In genomic region chr17:44367561-44367960, GRCm38 (mm10) we compare ENCODE assay signal across 20 mouse cellular contexts.
DNase-seq lines count a peak whose midpoint lies in the region; ATAC-seq and TF ChIP-seq lines count a peak whose summit lies in the region.
"Had no signal": no experiment of that assay in that cellular context is flagged by ENCODE, and none has a peak within 500 bp of the region (broad histone marks: within the 10 kb centered on the region; RNA-seq: fewer than 3 reads in every experiment).

No protein-coding gene starts in this region.

- no peaks in the 10 kb centered on the region for H3K9me3 ChIP-seq in kidney, embryonic 15.5 days (replicated peaks)
- peaks cover 5% of the 10 kb centered on the region; the same call in 1 of the 2 replicates for H3K9me3 ChIP-seq in kidney, embryonic 14.5 days (ENCODE audit: control insufficient read depth, low read length)
- H3K9me3 ChIP-seq: forebrain, embryonic 10.5 days; megakaryocyte, embryonic 14.5 days; midbrain, embryonic 15.5 days; neural tube, embryonic 15.5 days had no signal

- no peak overlapping the region for H3K4me3 ChIP-seq in kidney, embryonic 15.5 days (replicated peaks)
- no peak overlapping the region for H3K4me3 ChIP-seq in kidney, embryonic 14.5 days (ENCODE audit: low read length)
- H3K4me3 ChIP-seq: forebrain, embryonic 10.5 days; megakaryocyte, embryonic 14.5 days; midbrain, embryonic 15.5 days; neural tube, embryonic 15.5 days had no signal

- 16% methylated on average over 5 of the region's 5 CpGs for WGBS in kidney, embryonic 15.5 days
- 22% methylated on average over 5 of the region's 5 CpGs for WGBS in kidney, embryonic 14.5 days

- 0 out of 2 replicates have a peak, but pooled peaks cover 2% of the 10 kb centered on the region for H3K27me3 ChIP-seq in kidney, embryonic 15.5 days
- no peaks in the 10 kb centered on the region for H3K27me3 ChIP-seq in kidney, embryonic 14.5 days (ENCODE audit: control insufficient read depth, insufficient read depth, low read length)
- H3K27me3 ChIP-seq: megakaryocyte, embryonic 14.5 days; midbrain, embryonic 15.5 days; neural tube, embryonic 15.5 days had no signal

- DNase-seq in cerebellum, postnatal 10 days = peak; percentile 73 to 91
- DNase-seq in cerebellum, adult 9-11 months = no peak
- DNase-seq in gastrocnemius, postnatal 10 days = peak; percentile 8
- no peak for DNase-seq in gastrocnemius, adult 8-10 months (ENCODE audit: low spot score in 2 of 2)
- peak; percentile 11 for DNase-seq in brain, embryonic 14.5 days (ENCODE audit: low read depth)
- no peak for DNase-seq in layer of hippocampus, adult 11-12 months (ENCODE audit: low spot score)
- DNase-seq: adrenal gland, adult 2 months; forebrain, postnatal 0 days; heart, postnatal 10 days; liver, postnatal 0 days; lung, postnatal 14 days had no signal

- no peak for TF ChIP-seq CTCF in brain, embryonic 14.5 days (IDR thresholded peaks at IDR 0.05; ENCODE audit: borderline replicate concordance, extremely low read depth, insufficient read depth, insufficient read length)

- ATAC-seq in kidney, embryonic 15.5 days (replicated peaks; ENCODE audit: low FRiP score) = peak; percentile 49; the same call in 1 of the 2 replicates
- ATAC-seq in kidney, embryonic 14.5 days (ENCODE audit: low FRiP score, low TSS enrichment) = no peak
- ATAC-seq: forebrain, postnatal 0 days; hindbrain, embryonic 16.5 days; intestine, postnatal 0 days; liver, postnatal 0 days; midbrain, embryonic 15.5 days had no signal

- no peak for TF ChIP-seq POLR2A in brain, embryonic 14.5 days (IDR thresholded peaks at IDR 0.05; ENCODE audit: borderline replicate concordance, extremely low read depth, insufficient read depth, insufficient read length, poor library complexity, severe bottlenecking)

- H3K4me1 ChIP-seq in kidney, embryonic 15.5 days = peaks cover 27% of the 10 kb centered on the region
- H3K4me1 ChIP-seq in kidney, embryonic 14.5 days (ENCODE audit: control insufficient read depth, insufficient read depth, low read length) = 0 out of 2 replicates have a peak, but pooled peaks cover 4% of the 10 kb centered on the region
- H3K4me1 ChIP-seq: megakaryocyte, embryonic 14.5 days; midbrain, embryonic 15.5 days; neural tube, embryonic 15.5 days had no signal

- H3K27ac ChIP-seq in kidney, embryonic 15.5 days = no peak overlapping the region
- H3K27ac ChIP-seq in kidney, embryonic 14.5 days (ENCODE audit: low read depth, low read length) = no peak overlapping the region
- H3K27ac ChIP-seq: forebrain, embryonic 10.5 days; kidney, postnatal 0 days; midbrain, embryonic 15.5 days; neural tube, embryonic 15.5 days had no signal

- H3K4me2 ChIP-seq in kidney, embryonic 15.5 days = no peak overlapping the region
- no peak overlapping the region for H3K4me2 ChIP-seq in kidney, embryonic 14.5 days (replicated peaks; ENCODE audit: low read depth, low read length)
- H3K4me2 ChIP-seq: midbrain, embryonic 15.5 days; neural tube, embryonic 15.5 days had no signal

- no peaks in the 10 kb centered on the region for H3K36me3 ChIP-seq in kidney, embryonic 15.5 days
- H3K36me3 ChIP-seq in kidney, embryonic 14.5 days (ENCODE audit: control insufficient read depth, insufficient read depth, low read length) = no peaks in the 10 kb centered on the region
- H3K36me3 ChIP-seq: forebrain, embryonic 10.5 days; midbrain, embryonic 15.5 days; neural tube, embryonic 15.5 days had no signal

- H3K9ac ChIP-seq in kidney, embryonic 15.5 days = no peak overlapping the region
- no peak overlapping the region for H3K9ac ChIP-seq in kidney, embryonic 14.5 days (ENCODE audit: low read depth, low read length)
- H3K9ac ChIP-seq: forebrain, postnatal 0 days; liver, postnatal 0 days; midbrain, embryonic 15.5 days; neural tube, embryonic 15.5 days had no signal

Comparison
In these comparisons a context has a peak if more than half of its experiments do, and no peak if none do; other contexts are left out.
1. DNase-seq: peak in cerebellum, postnatal 10 days (2 of 2), gastrocnemius, postnatal 10 days (single experiment) and brain, embryonic 14.5 days (single experiment); none in cerebellum, adult 9-11 months (single experiment), gastrocnemius, adult 8-10 months (0 of 2) and layer of hippocampus, adult 11-12 months (single experiment).